Mouse (Mus musculus): Measurements from ENCODE around the gene Ttc23l.

GRCm38 (mm10) chr15:10564201-10564600, 5.7 kb upstream of the Ttc23l start:
- no peak for TF ChIP-seq CTCF (IDR thresholded peaks at IDR 0.05; ENCODE audit: control insufficient read depth, insufficient read depth, low read length)
- no peak for TF ChIP-seq POLR2A (IDR thresholded peaks at IDR 0.05; ENCODE audit: borderline replicate concordance, control insufficient read depth, low read depth, low read length)
